In the genomic region with DNA sequence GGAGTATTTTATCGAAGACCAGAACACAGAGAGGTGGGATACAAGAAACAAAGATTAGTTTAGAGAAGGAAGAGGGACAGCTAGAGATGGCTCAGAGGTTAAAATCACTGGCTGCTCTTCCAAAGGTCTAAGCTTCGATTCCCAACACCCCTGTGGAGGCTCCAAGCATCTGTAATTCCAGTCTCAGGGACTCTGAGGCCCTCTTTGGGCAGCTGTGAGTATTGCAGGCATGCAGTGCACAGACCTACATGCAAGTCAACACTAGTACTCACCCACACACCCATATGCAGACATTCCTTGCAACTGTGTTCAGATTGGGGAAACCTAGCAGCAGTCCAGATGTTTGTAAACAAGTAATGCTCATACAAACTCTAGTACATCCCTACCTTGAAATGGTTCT, we compare ENCODE assay signal across 17 mouse cellular contexts. TPM values are rescaled to one million over a fixed set of nuclear protein-coding genes. Genes with fewer than 3 reads are reported as not detected.
DNase-seq lines count a peak whose midpoint lies in the region; ATAC-seq and TF ChIP-seq lines count a peak whose summit lies in the region.
"Had no signal": no experiment of that assay in that cellular context is flagged by ENCODE, and none has a peak within 500 bp of the region (broad histone marks: within the 10 kb centered on the region; RNA-seq: fewer than 3 reads in every experiment).

No protein-coding gene starts in this region.

- no peaks in the 10 kb centered on the region for H3K36me3 ChIP-seq in lung, postnatal 0 days (ENCODE audit: insufficient read depth, low read length)
- no peaks in the 10 kb centered on the region for H3K36me3 ChIP-seq in E14TG2a.4 (ENCODE audit: insufficient read depth, low read length)
- H3K36me3 ChIP-seq: forebrain, embryonic 12.5 days; limb, embryonic 13.5 days had no signal

- H3K27me3 ChIP-seq in lung, postnatal 0 days (replicated peaks; ENCODE audit: insufficient read depth, low read length): no peaks in the 10 kb centered on the region
- no peaks in the 10 kb centered on the region for H3K27me3 ChIP-seq in E14TG2a.4 (ENCODE audit: insufficient read depth, low read length)
- H3K27me3 ChIP-seq: forebrain, embryonic 12.5 days; hindbrain, embryonic 13.5 days; limb, embryonic 13.5 days; neural tube, embryonic 12.5 days had no signal

- no peak for TF ChIP-seq EP300 in lung, postnatal 0 days (IDR thresholded peaks at IDR 0.05)

- no peak for ATAC-seq in lung, postnatal 0 days
- peak; percentile 45; the same call in 1 of the 2 replicates for ATAC-seq in megakaryocyte, adult 5-6 weeks (ENCODE audit: poor library complexity, severe bottlenecking)
- ATAC-seq: intestine, embryonic 16.5 days had no signal

- no peaks in the 10 kb centered on the region for H3K4me1 ChIP-seq in lung, postnatal 0 days (ENCODE audit: insufficient read depth, low read depth, low read length)
- no peaks in the 10 kb centered on the region for H3K4me1 ChIP-seq in E14TG2a.4 (replicated peaks; ENCODE audit: low read depth, low read length)
- H3K4me1 ChIP-seq: forebrain, embryonic 12.5 days; hindbrain, embryonic 13.5 days; neural tube, embryonic 12.5 days had no signal

- H3K4me2 ChIP-seq in lung, postnatal 0 days (replicated peaks; ENCODE audit: low read depth, low read length): no peak overlapping the region
- H3K4me2 ChIP-seq: forebrain, embryonic 12.5 days; hindbrain, embryonic 13.5 days; limb, embryonic 13.5 days; neural tube, embryonic 12.5 days had no signal

- H3K4me3 ChIP-seq in lung, postnatal 0 days (ENCODE audit: low read depth, low read length): no peak overlapping the region
- no peak overlapping the region for H3K4me3 ChIP-seq in E14TG2a.4 (replicated peaks; ENCODE audit: low read length)
- H3K4me3 ChIP-seq: forebrain, embryonic 12.5 days; hindbrain, embryonic 13.5 days; limb, embryonic 13.5 days; neural tube, embryonic 12.5 days had no signal

- H3K9ac ChIP-seq in lung, postnatal 0 days (replicated peaks; ENCODE audit: low read depth): no peak overlapping the region
- H3K9ac ChIP-seq: forebrain, embryonic 12.5 days; hindbrain, embryonic 13.5 days; limb, embryonic 13.5 days; neural tube, embryonic 12.5 days had no signal

- no peak for DNase-seq in lung, postnatal 0 days (ENCODE audit: low spot score)
- no peak for DNase-seq in lung, adult 18-20 months
- peak; percentile 16 for DNase-seq in A20 (ENCODE audit: low read depth, low spot score)
- no peak for DNase-seq in left cerebral cortex, postnatal 36 days (ENCODE audit: low spot score in 2 of 2)
- DNase-seq in layer of hippocampus, postnatal 14 days (ENCODE audit: low spot score in 2 of 2): no peak
- DNase-seq: adrenal gland, adult 8-10 months; cerebellum, postnatal 10 days; gastrocnemius, postnatal 36 days; lung, adult 2 months; right cerebral cortex, postnatal 25 days had no signal

- intact Hi-C loops in left cerebral cortex, postnatal 36 days (cut with DNase I): no loop called here

- no peaks in the 10 kb centered on the region for H3K9me3 ChIP-seq in lung, postnatal 0 days (ENCODE audit: low read length)
- H3K9me3 ChIP-seq in E14TG2a.4 (ENCODE audit: low read length): no peaks in the 10 kb centered on the region
- H3K9me3 ChIP-seq: forebrain, embryonic 12.5 days; hindbrain, embryonic 13.5 days; limb, embryonic 13.5 days; neural tube, embryonic 12.5 days had no signal

- TF ChIP-seq CTCF in lung, postnatal 0 days (IDR thresholded peaks at IDR 0.05): peak; percentile 21
- TF ChIP-seq CTCF in E14TG2a.4 (conservative IDR thresholded peaks at IDR 0.05; ENCODE audit: low read length): peak; percentile 87

- WGBS in lung, postnatal 0 days: 75% methylated on average over 2 of the region's 2 CpGs

- no peak overlapping the region for H3K27ac ChIP-seq in lung, postnatal 0 days (ENCODE audit: low read length)
- H3K27ac ChIP-seq: forebrain, embryonic 12.5 days; hindbrain, embryonic 13.5 days; limb, embryonic 13.5 days; neural tube, embryonic 12.5 days had no signal

RNA-seq across cellular contexts. Expression of gene Abca6, which starts 39.0 kb away (rescaled TPM):
- 1.6 and 2.3 TPM in 2 replicates for polyA plus RNA-seq in lung, postnatal 0 days (2015; fragmentation: Nextera tagmentation; extraction: Ambion mirVana)
- total RNA-seq in megakaryocyte, adult 5-6 weeks (2015): 7.3 and 11.0 TPM in 2 replicates
- 12.6 and 15.5 TPM in 2 replicates for total RNA-seq in megakaryocyte, adult 5-6 weeks (2017)
- total RNA-seq in left cerebral cortex, postnatal 36 days (2021): 1 to 10 TPM; 1.1 to 1.6 TPM
- total RNA-seq in layer of hippocampus, postnatal 14 days (2021): 1 to 10 TPM; 1.7 TPM

RNA-seq across cellular contexts. Expression of gene Abca5, which starts 46.9 kb away (rescaled TPM):
- polyA plus RNA-seq in lung, postnatal 0 days (2015; fragmentation: Nextera tagmentation; extraction: Ambion mirVana): 8.2 and 9.0 TPM in 2 replicates
- 0.22 and 0.32 TPM in 2 replicates for total RNA-seq in megakaryocyte, adult 5-6 weeks (2015)
- 0.20 and 0.22 TPM in 2 replicates for total RNA-seq in megakaryocyte, adult 5-6 weeks (2017)
- total RNA-seq in left cerebral cortex, postnatal 36 days (2021): 10 to 100 TPM; 40.7 to 47.3 TPM
- total RNA-seq in layer of hippocampus, postnatal 14 days (2021): 10 to 100 TPM; 27.6 to 31.4 TPM

Comparison
In these comparisons a context has a peak if more than half of its experiments do, and no peak if none do; other contexts are left out.
1. RNA of gene Abca5, which starts 46.9 kb away (total RNA-seq): 40.7 to 47.3 TPM in left cerebral cortex, postnatal 36 days and 27.6 to 31.4 TPM in layer of hippocampus, postnatal 14 days; 0.20 to 0.32 TPM in megakaryocyte, adult 5-6 weeks; every median in the first group is over 10 times any median in the second.